Mouse (Mus musculus) brain, embryonic 14.5 days (tissue): ENCODE data around the gene Pafah2.

Experiments used
- CTCF ChIP-seq: fragments of 200-500 bp; IDR thresholded peaks from 2 replicates; pipeline ENCODE4 v1.5.1; 2012; ENCODE audit warnings: inconsistent platforms, mild to moderate bottlenecking, moderate library complexity, borderline replicate concordance; ENCODE audit not compliant: insufficient read depth, insufficient read length; ENCODE audit errors: extremely low read depth
- POLR2A ChIP-seq: fragments of 200-500 bp; IDR thresholded peaks from 2 replicates; pipeline ENCODE4 v1.6.1; 2012; ENCODE audit warnings: mild to moderate bottlenecking, inconsistent platforms, borderline replicate concordance; ENCODE audit not compliant: poor library complexity, insufficient read depth, insufficient read length, severe bottlenecking; ENCODE audit errors: extremely low read depth

- TF ChIP-seq CTCF (no peak), POLR2A (no peak)
These were observed 40.5 kb downstream of the Pafah2 start for GRCm38 (mm10) chr4:134436659-134437058.
